In genomic region chr11:96829813-96830538, GRCm38 (mm10) we compare ENCODE assay signal across 8 mouse cellular contexts. TPM values are rescaled to one million over a fixed set of nuclear protein-coding genes. Genes with fewer than 3 reads are reported as not detected.
DNase-seq lines count a peak whose midpoint lies in the region; ATAC-seq lines count a peak whose summit lies in the region.

Gene Nfe2l1, minus strand, starts transcription at chr11:96829968.

- peak; percentile 91 for ATAC-seq in megakaryocyte progenitor cell, adult 5-6 weeks (replicated peaks; ENCODE audit: poor library complexity)

- peak; percentile 100 for DNase-seq in adipocyte (ENCODE audit: low spot score)
- peak; percentile 99 for DNase-seq in embryo, embryonic 10 days (ENCODE audit: low spot score)
- peak; percentile 87 for DNase-seq in gastrocnemius, postnatal 10 days
- DNase-seq in induced T-regulatory cell, adult 2 months (ENCODE audit: low read depth) = peak; percentile 98
- peak; percentile 99 to 100 for DNase-seq in left cerebral cortex, adult 9 months (ENCODE audit: low spot score in 2 of 2)
- DNase-seq in right cerebral cortex, postnatal 14 days = peak; percentile 97
- DNase-seq in urinary bladder, postnatal 36 days (ENCODE audit: low spot score in 2 of 2) = peak; percentile 97 to 99

RNA-seq across cellular contexts. Expression of gene Nfe2l1, which starts in this region (rescaled TPM):
- total RNA-seq in gastrocnemius, postnatal 10 days (2021) = 100 to 1,000 TPM; 194 to 201 TPM
- total RNA-seq in megakaryocyte progenitor cell, adult 5-6 weeks (2015) = 39.0 and 39.8 TPM in 2 replicates
- 41.0 and 42.5 TPM in 2 replicates for total RNA-seq in megakaryocyte progenitor cell, adult 5-6 weeks (2017)

Comparison
In these comparisons a context has a peak if more than half of its experiments do, and no peak if none do; other contexts are left out.
1. Peak in every context shown above with its lines: DNase-seq and ATAC-seq.
2. RNA of gene Nfe2l1 (total RNA-seq): 194 to 201 TPM in gastrocnemius, postnatal 10 days; 39.0 to 42.5 TPM in megakaryocyte progenitor cell, adult 5-6 weeks; every median in the first group is over 4 times any median in the second.